Mouse (Mus musculus) MEL (cell line): Measurements from ENCODE around the gene Polr2l. TPM values are rescaled to one million over a fixed set of nuclear protein-coding genes. Genes with fewer than 3 reads are reported as not detected.

Source experiments
- DNase-seq: peaks from one replicate; pipeline ENCODE4 v3.0.0; 2011; ENCODE audit warnings: low read depth, low spot score
- H3K27ac ChIP-seq: 2 replicates; pipeline ENCODE4 v1.5.1; 2012; ENCODE audit warnings: low read depth, mild to moderate bottlenecking, control low read depth, low read length, moderate library complexity; ENCODE audit not compliant: control insufficient read depth
- H3K27me3 ChIP-seq, 2 experiments: fragments of 150-350 bp in 1 of 2; sonication (generic) in 1 of 2; 2 replicates each; pipeline ENCODE4 v1.6.1; 2012; ENCODE audit warnings: low read length in 2 of 2, mild to moderate bottlenecking in 2 of 2, improper control_type of control experiment in 1 of 2, moderate library complexity in 1 of 2; ENCODE audit not compliant: insufficient read depth in 2 of 2, control insufficient read depth in 1 of 2
- H3K36me3 ChIP-seq, 2 experiments: 2 replicates each; pipeline ENCODE4 v1.6.1; 2012 to 2014; ENCODE audit warnings: low read length in 2 of 2, improper control_type of control experiment in 1 of 2, inconsistent platforms in 1 of 2, mild to moderate bottlenecking in 1 of 2; ENCODE audit not compliant: insufficient read depth in 2 of 2, control insufficient read depth in 1 of 2
- H3K4me1 ChIP-seq, 2 experiments: fragments of 150-350 bp in 1 of 2; sonication (generic) in 1 of 2; 2 replicates each; pipeline ENCODE4 v1.6.1; 2012; ENCODE audit warnings: low read length in 2 of 2, improper control_type of control experiment in 1 of 2, mild to moderate bottlenecking in 1 of 2; ENCODE audit not compliant: insufficient read depth in 2 of 2, control insufficient read depth in 1 of 2
- H3K4me3 ChIP-seq, 2 experiments: fragments of 150-350 bp in 1 of 2; sonication (generic) in 1 of 2; 2 replicates each; pipeline ENCODE4 v1.5.1; 2012; ENCODE audit warnings: low read depth in 2 of 2, low read length in 2 of 2, mild to moderate bottlenecking in 2 of 2, moderate library complexity in 2 of 2, control low read depth in 1 of 2, improper control_type of control experiment in 1 of 2; ENCODE audit not compliant: control insufficient read depth in 1 of 2, insufficient read depth in 1 of 2
- H3K79me2 ChIP-seq: 2 replicates; pipeline ENCODE4 v1.6.1; 2012; ENCODE audit warnings: mild to moderate bottlenecking, low read length, moderate library complexity; ENCODE audit not compliant: control insufficient read depth, poor library complexity, insufficient read depth
- H3K9ac ChIP-seq: 2 replicates; pipeline ENCODE4 v1.6.1; 2012; ENCODE audit warnings: low read depth, mild to moderate bottlenecking, control low read depth, low read length, moderate library complexity; ENCODE audit not compliant: control insufficient read depth, poor library complexity, severe bottlenecking
- H3K9me3 ChIP-seq: fragments of 150-350 bp; sonication (generic); replicated peaks from 2 replicates; pipeline ENCODE4 v1.6.1; 2012; ENCODE audit warnings: mild to moderate bottlenecking, low read length, improper control_type of control experiment, moderate library complexity; ENCODE audit not compliant: insufficient read depth
- CHD1 ChIP-seq: IDR thresholded peaks from 2 replicates; pipeline ENCODE4 v1.6.1; 2012; ENCODE audit warnings: low read depth, mild to moderate bottlenecking, inconsistent platforms, low read length, improper control_type of control experiment
- EP300 ChIP-seq, 2 experiments: IDR thresholded peaks; 2 replicates each; pipeline ENCODE4 v1.6.1; 2011; ENCODE audit warnings: improper control_type of control experiment in 2 of 2, low read length in 2 of 2, low read depth in 1 of 2, mild to moderate bottlenecking in 1 of 2
- GABPA ChIP-seq: IDR thresholded peaks from 2 replicates; pipeline ENCODE4 v1.6.1; 2012; ENCODE audit warnings: low read depth, mild to moderate bottlenecking, inconsistent platforms, low read length, improper control_type of control experiment, moderate library complexity
- HCFC1 ChIP-seq: IDR thresholded peaks from 2 replicates; pipeline ENCODE4 v1.6.1; 2012; ENCODE audit warnings: low read depth, mild to moderate bottlenecking, inconsistent platforms, low read length, improper control_type of control experiment, moderate library complexity
- JUND ChIP-seq: IDR thresholded peaks from 2 replicates; pipeline ENCODE4 v1.6.1; 2011; ENCODE audit warnings: low read depth, mild to moderate bottlenecking, improper control_type of control experiment, low read length
- KAT2A ChIP-seq: conservative IDR thresholded peaks from 2 replicates; pipeline ENCODE4 v1.6.1; 2012; ENCODE audit warnings: low read depth, low read length, improper control_type of control experiment, inconsistent platforms
- MAFK ChIP-seq: IDR thresholded peaks from 2 replicates; pipeline ENCODE4 v1.6.1; 2011; ENCODE audit warnings: low read depth, mild to moderate bottlenecking, low read length, improper control_type of control experiment, borderline replicate concordance
- MAX ChIP-seq: IDR thresholded peaks from 2 replicates; pipeline ENCODE4 v1.6.1; 2011; ENCODE audit warnings: low read length, improper control_type of control experiment
- MAZ ChIP-seq: IDR thresholded peaks from 2 replicates; pipeline ENCODE4 v1.6.1; 2012; ENCODE audit warnings: low read depth, mild to moderate bottlenecking, inconsistent platforms, low read length, improper control_type of control experiment
- MXI1 ChIP-seq: IDR thresholded peaks from 2 replicates; pipeline ENCODE4 v1.6.1; 2011; ENCODE audit warnings: mild to moderate bottlenecking, low read depth, low read length, improper control_type of control experiment
- MYB ChIP-seq: IDR thresholded peaks from 2 replicates; pipeline ENCODE4 v1.6.1; 2011; ENCODE audit warnings: mild to moderate bottlenecking, low read depth, low read length, improper control_type of control experiment
- MYC ChIP-seq: IDR thresholded peaks from 2 replicates; pipeline ENCODE4 v1.6.1; 2011; ENCODE audit warnings: low read depth, mild to moderate bottlenecking, low read length, improper control_type of control experiment, moderate library complexity
- NELFE ChIP-seq: IDR thresholded peaks from 2 replicates; pipeline ENCODE4 v1.6.1; 2011; ENCODE audit warnings: low read depth, low read length, improper control_type of control experiment
- POLR2A ChIP-seq, 2 experiments: IDR thresholded peaks; 2 replicates each; pipeline ENCODE4 v1.6.1; 2011 to 2012; ENCODE audit warnings: low read length in 2 of 2, mild to moderate bottlenecking in 2 of 2, control low read depth in 1 of 2, improper control_type of control experiment in 1 of 2, low read depth in 1 of 2, moderate library complexity in 1 of 2; ENCODE audit not compliant: control insufficient read depth in 1 of 2, insufficient read depth in 1 of 2, poor library complexity in 1 of 2
- RAD21 ChIP-seq: IDR thresholded peaks from 2 replicates; pipeline ENCODE4 v1.6.1; 2011; ENCODE audit warnings: mild to moderate bottlenecking, low read depth, low read length, improper control_type of control experiment
- SIN3A ChIP-seq: IDR thresholded peaks from 2 replicates; pipeline ENCODE4 v1.6.1; 2012; ENCODE audit warnings: low read length, improper control_type of control experiment, inconsistent platforms
- TAL1 ChIP-seq: IDR thresholded peaks from 2 replicates; pipeline ENCODE4 v1.6.1; 2012; ENCODE audit warnings: mild to moderate bottlenecking, inconsistent platforms, low read length, moderate library complexity, mixed read lengths
- TBP ChIP-seq: IDR thresholded peaks from 2 replicates; pipeline ENCODE4 v1.8.0; 2011; ENCODE audit warnings: low read depth, low read length, improper control_type of control experiment
- TCF12 ChIP-seq: IDR thresholded peaks from 2 replicates; pipeline ENCODE4 v1.6.1; 2014; ENCODE audit warnings: low read depth, mild to moderate bottlenecking, inconsistent platforms, low read length, improper control_type of control experiment, moderate library complexity
- UBTF ChIP-seq: IDR thresholded peaks from 2 replicates; pipeline ENCODE4 v1.6.1; 2012; ENCODE audit warnings: low read depth, mild to moderate bottlenecking, inconsistent platforms, low read length, improper control_type of control experiment, moderate library complexity, borderline replicate concordance; ENCODE audit not compliant: insufficient read depth
- USF1 ChIP-seq: IDR thresholded peaks from 2 replicates; pipeline ENCODE4 v1.6.1; 2014; ENCODE audit warnings: low read depth, mild to moderate bottlenecking, inconsistent platforms, low read length, improper control_type of control experiment, moderate library complexity
- USF2 ChIP-seq, 2 experiments: IDR thresholded peaks; 2 replicates each; pipeline ENCODE4 v1.6.1; 2011 to 2012; ENCODE audit warnings: improper control_type of control experiment in 2 of 2, low read length in 2 of 2, borderline replicate concordance in 1 of 2, inconsistent platforms in 1 of 2, low read depth in 1 of 2, mild to moderate bottlenecking in 1 of 2; ENCODE audit not compliant: insufficient read depth in 1 of 2
- ZC3H11A ChIP-seq: IDR thresholded peaks from 2 replicates; pipeline ENCODE4 v1.6.1; 2012; ENCODE audit warnings: low read depth, mild to moderate bottlenecking, inconsistent platforms, low read length, improper control_type of control experiment
- ZKSCAN1 ChIP-seq: IDR thresholded peaks from 2 replicates; pipeline ENCODE4 v1.6.1; 2012; ENCODE audit warnings: low read depth, mild to moderate bottlenecking, inconsistent platforms, low read length, improper control_type of control experiment, moderate library complexity
- ZMIZ1 ChIP-seq: IDR thresholded peaks from 2 replicates; pipeline ENCODE4 v1.6.1; 2012; ENCODE audit warnings: low read depth, mild to moderate bottlenecking, inconsistent platforms, low read length, improper control_type of control experiment, moderate library complexity
- ZNF384 ChIP-seq: IDR thresholded peaks from 2 replicates; pipeline ENCODE4 v1.6.1; 2012; ENCODE audit warnings: low read depth, mild to moderate bottlenecking, inconsistent platforms, low read length, improper control_type of control experiment
- polyA plus RNA-seq, 2 experiments: library from polyadenylated mRNA; stranded (reverse) in 1 of 2; unstranded in 1 of 2; fragments of >175 nt in 1 of 2; fragments of >200 nt in 1 of 2; gene quantifications; 2 replicates each; pipeline versions ENCODE4 v1.2.1 to v1.2.4; 2012; ENCODE audit warnings: low replicate concordance in 2 of 2, low read depth in 1 of 2; ENCODE audit not compliant: insufficient read length in 2 of 2, insufficient read depth in 1 of 2, missing spikeins in 1 of 2
- total RNA-seq: library from RNA; depleted of rRNA; stranded (reverse); fragments of 300-350 nt; gene quantifications from 2 replicates; pipeline ENCODE4 v1.2.3, GENCODE M21; 2012

The Polr2l gene
- total and polyA plus RNA-seq, 3 experiments, result 82.4 to 114 TPM; not detected in 1

GRCm38 (mm10) chr7:141433517-141434400 is 41.2 kb downstream of the Polr2l start:
- Histone ChIP-seq H3K36me3 (peaks cover 0 to 20% of the 10 kb centered on the region in 2 experiments; a peak in 2 of 4 replicates), H3K79me2 (peaks cover 28% of the 10 kb centered on the region), H3K9me3 (no peaks in the 10 kb centered on the region), H3K9ac (no peak overlapping the region), H3K4me3 (no peak overlapping the region), H3K27ac (no peak overlapping the region), H3K27me3 (no peaks in the 10 kb centered on the region), H3K4me1 (peaks cover 4 to 22% of the 10 kb centered on the region in 2 experiments; a peak in 3 of 4 replicates)
- no peak for TF ChIP-seq GABPA
- no peak for TF ChIP-seq USF2 (IDR thresholded peaks at IDR 0.05; ENCODE audit: borderline replicate concordance in 1 of 2, insufficient read depth in 1 of 2, low read depth in 1 of 2, low read length in 2 of 2)
- TF ChIP-seq MAFK, result no peak
- TF ChIP-seq HCFC1, result no peak
- no peak for TF ChIP-seq MYB
- TF ChIP-seq KAT2A, result no peak
- TF ChIP-seq NELFE, result no peak
- no peak for TF ChIP-seq POLR2A (IDR thresholded peaks at IDR 0.05; ENCODE audit: control insufficient read depth in 1 of 2, insufficient read depth in 1 of 2, low read depth in 1 of 2, low read length in 2 of 2, poor library complexity in 1 of 2)
- no peak for TF ChIP-seq SIN3A
- no peak for TF ChIP-seq ZKSCAN1
- TF ChIP-seq MYC, result no peak
- no peak for TF ChIP-seq USF1
- no peak for DNase-seq

- H3K27ac ChIP-seq, result no peak overlapping the region
- no peak overlapping the region for H3K4me3 ChIP-seq
- no peaks in the 10 kb centered on the region for H3K27me3 ChIP-seq
- H3K79me2 ChIP-seq, result peaks cover 28% of the 10 kb centered on the region
- H3K9me3 ChIP-seq, result no peaks in the 10 kb centered on the region
- peaks cover 0 to 20% of the 10 kb centered on the region in 2 experiments; a peak in 2 of 4 replicates for H3K36me3 ChIP-seq
- H3K4me1 ChIP-seq, result peaks cover 4 to 22% of the 10 kb centered on the region in 2 experiments; a peak in 3 of 4 replicates
- H3K9ac ChIP-seq, result no peak overlapping the region
- DNase-seq, result no peak
- TF ChIP-seq CHD1 (no peak), UBTF (no peak), MXI1 (no peak), ZNF384 (no peak), TBP (no peak), JUND (no peak), ZC3H11A (no peak), TCF12 (no peak), NELFE (no peak), MAX (no peak), TAL1 (no peak), RAD21 (no peak), USF1 (no peak), ZMIZ1 (no peak), MAZ (no peak), EP300 (IDR thresholded peaks at IDR 0.05; ENCODE audit: low read depth in 1 of 2, low read length in 2 of 2) (no peak), HCFC1 (no peak), POLR2A (IDR thresholded peaks at IDR 0.05; ENCODE audit: control insufficient read depth in 1 of 2, insufficient read depth in 1 of 2, low read depth in 1 of 2, low read length in 2 of 2, poor library complexity in 1 of 2) (no peak), MYC (no peak)
Measured at GRCm38 (mm10) chr7:141432741-141433516, 42.0 kb downstream of the Polr2l start.
